Mouse (Mus musculus): ENCODE results near the gene Bex1. TPM values are rescaled to one million over a fixed set of nuclear protein-coding genes. Genes with fewer than 3 reads are reported as not detected.

Bex1 gene
- 1 to 10 TPM; 4.3 to 5.6 TPM for total RNA-seq (2023)

GRCm38 (mm10) chrX:136214729-136215677 is at the start of gene Bex1, which contains the start of gene Tceal7:
Gene Bex1, minus strand, starts transcription at chrX:136215513.
Gene Tceal7, plus strand, starts transcription at chrX:136214779.

GRCm38 (mm10) chrX:136244574-136245229 is 29.4 kb upstream of the Bex1 start, which contains the start of gene Tceal9:
Gene Tceal9, plus strand, starts transcription at chrX:136245079.

GRCm38 (mm10) chrX:136203664-136204066 is 11.6 kb downstream of the Bex1 start, which contains the start of gene Tceal5:
Gene Tceal5, minus strand, starts transcription at chrX:136203876.

GRCm38 (mm10) chrX:136172118-136172551 is 43.2 kb downstream of the Bex1 start, which contains the start of gene Tceal8:
Gene Tceal8, minus strand, starts transcription at chrX:136172342.

Other genes starting within 250 kb of the Bex1 start
- gene Arxes2, start 221.7 kb downstream of the Bex1 start, total RNA-seq (2023), result 1 to 10 TPM; 2.1 to 3.3 TPM
- not detected for gene Arxes1, start 182.1 kb downstream of the Bex1 start, total RNA-seq (2023)
- gene Bex2, start 147.3 kb downstream of the Bex1 start, total RNA-seq (2023), result 1 to 10 TPM; 2.3 to 2.4 TPM
- gene Nxf3, start 130.3 kb downstream of the Bex1 start, total RNA-seq (2023), result not detected
- gene Bex4, start 76.5 kb downstream of the Bex1 start, total RNA-seq (2023), result not detected
- gene Tceal8, start 43.2 kb downstream of the Bex1 start, total RNA-seq (2023), result under 1 TPM; 0.47 to 0.90 TPM
- not detected for gene Tceal5, start 11.6 kb downstream of the Bex1 start, total RNA-seq (2023)
- gene Tceal7, start 734 bp downstream of the Bex1 start, total RNA-seq (2023), result not detected
- gene Tceal9, start 29.6 kb upstream of the Bex1 start, total RNA-seq (2023), result 10 to 100 TPM; 32.1 to 35.9 TPM
- 10 to 100 TPM; 72.9 to 73.0 TPM for gene Bex3, start 54.7 kb upstream of the Bex1 start, total RNA-seq (2023)

Data from T-cell, adult 66 days (primary cell).